Mouse (Mus musculus) urinary bladder, postnatal 36 days (tissue): ENCODE data around the gene Angptl7.

ENCODE experiments used
- DNase-seq, 2 experiments: peaks; one replicate each; pipeline ENCODE4 v3.0.0; 2022; ENCODE audit warnings: low spot score in 2 of 2, mixed read lengths in 1 of 2

Angptl7 gene

DNA sequence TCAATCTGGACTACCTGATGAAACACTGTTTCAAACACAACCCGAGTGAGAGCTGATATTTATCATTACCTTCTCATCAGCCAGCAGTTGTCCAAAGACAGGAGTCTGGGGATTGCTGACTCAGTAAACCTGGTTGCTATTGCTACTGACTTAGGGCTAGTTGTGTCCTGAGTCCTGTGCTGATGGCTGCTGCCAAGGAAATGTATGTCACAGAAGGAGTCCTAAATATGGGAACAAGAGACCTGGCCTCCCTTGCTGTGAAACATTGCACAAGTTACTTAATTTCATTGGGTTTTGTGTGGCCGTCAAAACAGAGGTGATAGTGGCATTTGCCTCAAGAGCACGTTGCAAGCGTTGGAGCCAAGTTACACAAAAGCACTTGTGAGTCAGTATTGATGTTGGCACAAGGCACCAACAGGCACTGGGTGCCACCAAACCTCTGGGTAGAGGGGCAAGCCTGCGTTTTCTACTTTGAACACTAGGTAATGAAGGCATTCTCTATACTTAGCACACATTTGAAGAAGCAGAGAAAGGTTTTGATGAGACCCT, 44.7 kb downstream of the Angptl7 start:
- DNase-seq, result no peak

DNA sequence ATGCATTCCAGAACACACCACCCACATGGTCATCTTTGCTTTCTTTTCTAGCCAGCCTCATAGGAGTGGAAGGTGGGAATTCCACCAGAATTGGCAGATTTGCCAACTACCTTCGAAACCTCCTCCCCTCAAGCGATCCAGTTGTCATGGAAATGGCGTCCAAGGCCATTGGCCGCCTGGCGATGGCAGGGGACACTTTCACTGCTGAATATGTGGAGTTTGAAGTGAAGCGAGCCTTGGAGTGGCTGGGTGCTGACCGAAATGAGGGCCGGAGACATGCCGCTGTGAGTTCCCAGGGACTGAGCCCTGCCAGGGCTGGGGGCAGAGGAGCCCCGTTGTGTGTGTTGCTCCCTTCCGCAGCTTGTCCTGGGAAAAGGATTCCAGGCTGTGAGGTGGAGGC, 46.6 kb downstream of the Angptl7 start:
- no peak for DNase-seq

DNA sequence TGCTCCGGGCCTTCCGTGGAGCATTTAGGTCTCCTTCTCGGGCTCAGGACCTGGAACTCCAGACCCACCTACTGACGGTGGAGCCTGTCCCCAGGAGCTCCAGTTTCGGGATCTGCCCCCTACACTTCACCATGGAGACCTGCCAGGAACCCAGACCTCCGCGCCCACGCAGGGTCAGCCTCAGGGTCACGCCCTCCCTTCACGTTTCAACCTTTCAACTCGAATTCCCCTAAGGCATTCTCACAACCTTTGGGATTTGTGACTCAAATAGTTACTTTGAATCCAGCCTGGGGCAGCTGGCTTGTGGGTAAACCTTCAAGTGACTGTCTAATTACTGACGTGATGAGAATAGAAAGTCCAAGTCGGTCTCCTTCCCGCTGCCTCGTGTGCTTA, 51.4 kb downstream of the Angptl7 start:
- DNase-seq, result no peak

DNA sequence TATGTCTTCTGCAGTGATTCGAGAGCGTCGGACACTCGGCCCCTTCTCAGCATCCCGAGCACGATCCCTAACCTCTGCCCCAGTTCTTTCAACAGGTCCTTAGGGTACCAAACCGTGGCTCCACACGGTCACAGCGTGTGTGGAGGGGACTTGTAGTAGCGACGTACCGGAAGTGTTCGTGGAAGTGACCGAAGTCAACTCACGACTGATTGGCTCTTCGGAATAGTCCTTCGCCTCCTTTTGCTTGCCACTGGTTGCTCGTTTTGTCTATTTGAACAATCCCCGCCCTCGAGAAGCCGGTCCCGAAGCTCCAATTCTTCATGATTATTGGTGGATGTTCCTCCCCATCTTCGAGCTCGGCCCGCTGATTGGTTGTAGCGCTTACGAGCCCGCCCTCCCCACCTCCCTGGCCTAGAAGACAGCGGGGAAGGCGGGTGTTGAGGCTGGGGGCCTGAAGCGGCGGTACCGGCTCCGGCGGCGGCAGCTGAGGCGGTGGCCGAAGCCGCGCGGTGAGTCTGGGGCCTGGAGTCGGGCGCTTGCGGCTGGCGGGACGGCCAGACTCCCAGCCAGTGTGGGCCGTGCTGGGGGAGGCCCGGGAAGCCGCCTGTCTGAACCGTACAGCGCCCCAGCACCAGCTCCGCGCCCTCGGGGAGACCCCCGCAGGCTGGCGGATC, 51.9 kb downstream of the Angptl7 start, which contains the start of gene Mtor:
Gene Mtor, plus strand, starts transcription at position 433 of the 674 bp plus-strand sequence.
- DNase-seq, result peak; percentile 89 to 94
